Mouse (Mus musculus): ENCODE measurements around the gene Ccnjl.

GRCm38 (mm10) chr11:43621769-43622168, 93.2 kb downstream of the Ccnjl start:
- TF ChIP-seq CTCF (IDR thresholded peaks at IDR 0.05) (no peak), EP300 (IDR thresholded peaks at IDR 0.05) (no peak)
